Mouse (Mus musculus) lung, embryonic 15.5 days (tissue): ENCODE results near the gene Dennd1a. TPM values are rescaled to one million over a fixed set of nuclear protein-coding genes. Genes with fewer than 3 reads are reported as not detected.

Experiments used
- ATAC-seq: fragments of 200-750 bp; cut with Nextera tagmentation; 2 replicates; pipeline ENCODE4 v1.8.0; 2017; ENCODE audit warnings: moderate number of reproducible peaks, borderline replicate concordance; ENCODE audit not compliant: low FRiP score, low TSS enrichment; ENCODE audit errors: extremely low read depth
- H3K27ac ChIP-seq: fragments of 300-500 bp; sonication (generic); 2 replicates; pipeline ENCODE4 v1.5.1; 2015; ENCODE audit warnings: moderate library complexity, mild to moderate bottlenecking, inconsistent platforms
- H3K27me3 ChIP-seq: fragments of 300-500 bp; sonication (generic); 2 replicates; pipeline ENCODE4 v1.6.1; 2015; ENCODE audit warnings: inconsistent platforms
- H3K36me3 ChIP-seq: fragments of 300-500 bp; sonication (generic); 2 replicates; pipeline ENCODE4 v1.6.1; 2015; ENCODE audit warnings: inconsistent platforms
- H3K4me1 ChIP-seq: fragments of 300-500 bp; sonication (generic); 2 replicates; pipeline ENCODE4 v1.6.1; 2015; ENCODE audit warnings: inconsistent platforms
- H3K4me2 ChIP-seq: fragments of 300-500 bp; sonication (generic); 2 replicates; pipeline ENCODE4 v1.6.1; 2015; ENCODE audit warnings: inconsistent platforms, mild to moderate bottlenecking, moderate library complexity
- H3K4me3 ChIP-seq: fragments of 300-500 bp; sonication (generic); 2 replicates; pipeline ENCODE4 v1.5.1; 2015; ENCODE audit warnings: mild to moderate bottlenecking, inconsistent platforms
- H3K9ac ChIP-seq: fragments of 300-500 bp; sonication (generic); 2 replicates; pipeline ENCODE4 v1.6.1; 2015; ENCODE audit warnings: inconsistent platforms
- H3K9me3 ChIP-seq: fragments of 300-500 bp; sonication (generic); 2 replicates; pipeline ENCODE4 v1.6.1; 2016; ENCODE audit warnings: inconsistent platforms
- WGBS: fragments of 180-500 bp; shearing (Covaris S2); methylation state at CpG from one replicate; pipeline ENCODE4 v1.1.7; 2015; 5-methylcytosine and 5-hydroxymethylcytosine counted together
- polyA plus RNA-seq: library from polyadenylated mRNA; unstranded; fragments of >200 nt; fragmentation: Nextera tagmentation; extraction: Ambion mirVana; gene quantifications from 2 replicates; pipeline ENCODE4 v1.2.1, GENCODE M21; 2015

The Dennd1a gene
- polyA plus RNA-seq, 1 experiment from 2014 or later, result 12.0 TPM

DNA sequence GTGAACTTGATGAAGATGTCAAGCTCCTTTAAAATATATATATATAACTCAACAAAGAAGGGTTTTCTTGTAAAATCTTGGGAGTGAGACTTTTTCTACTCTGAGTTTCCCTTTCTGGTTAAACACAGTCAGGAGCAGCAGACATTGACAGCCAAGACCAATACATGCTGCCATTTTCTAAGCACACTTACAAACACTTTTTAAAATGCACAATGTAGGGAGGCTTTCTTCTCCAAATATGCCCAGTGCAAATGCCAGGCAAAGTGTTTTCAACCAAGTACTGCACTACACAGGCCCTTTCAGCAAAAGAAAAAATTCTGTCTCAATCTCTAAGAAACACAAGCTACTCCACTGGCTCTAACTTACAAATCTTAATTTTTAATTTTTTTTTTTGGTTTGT is 65.7 kb downstream of the Dennd1a start:
- Histone ChIP-seq H3K9ac (no peak overlapping the region), H3K36me3 (no peaks in the 10 kb centered on the region), H3K4me1 (no peaks in the 10 kb centered on the region), H3K27ac (no peak overlapping the region), H3K27me3 (no peaks in the 10 kb centered on the region), H3K4me2 (no peak overlapping the region), H3K4me3 (no peak overlapping the region), H3K9me3 (no peaks in the 10 kb centered on the region)
- no peak for ATAC-seq

GRCm38 (mm10) chr2:38220687-38221435 is 66.3 kb downstream of the Dennd1a start:
- Histone ChIP-seq H3K4me1 (no peaks in the 10 kb centered on the region), H3K4me2 (no peak overlapping the region), H3K4me3 (no peak overlapping the region), H3K9me3 (no peaks in the 10 kb centered on the region), H3K36me3 (no peaks in the 10 kb centered on the region), H3K27ac (no peak overlapping the region), H3K9ac (no peak overlapping the region), H3K27me3 (no peaks in the 10 kb centered on the region)
- no peak for ATAC-seq
- 34% methylated on average over 4 of the region's 4 CpGs for WGBS

GRCm38 (mm10) chr2:38219666-38220065 is 67.5 kb downstream of the Dennd1a start:
- WGBS, result 94% methylated on average over 2 of the region's 2 CpGs
- Histone ChIP-seq H3K4me2 (no peak overlapping the region), H3K27me3 (no peaks in the 10 kb centered on the region), H3K4me3 (no peak overlapping the region), H3K9me3 (no peaks in the 10 kb centered on the region), H3K4me1 (no peaks in the 10 kb centered on the region), H3K27ac (no peak overlapping the region), H3K36me3 (no peaks in the 10 kb centered on the region), H3K9ac (no peak overlapping the region)
- ATAC-seq, result no peak

DNA sequence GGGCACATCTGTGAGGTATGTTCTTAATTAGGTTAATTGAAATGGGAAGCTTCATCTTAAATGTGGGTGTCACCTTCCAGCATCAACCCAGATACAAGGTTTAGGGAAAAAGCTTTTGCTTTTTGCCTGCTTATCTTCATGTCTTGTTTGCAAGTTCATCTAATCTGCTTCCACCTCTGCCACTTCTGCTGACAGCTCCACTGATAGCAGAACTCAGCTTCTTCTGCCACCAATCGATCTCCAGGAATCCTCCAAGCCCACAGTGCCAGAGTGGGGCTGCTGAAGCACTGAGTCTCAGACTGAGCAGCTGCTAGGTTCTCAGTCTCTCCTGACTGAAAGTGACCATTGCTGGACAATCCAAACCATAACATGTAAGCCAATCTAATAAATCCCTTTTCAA is 74.1 kb downstream of the Dennd1a start:
- Histone ChIP-seq H3K4me3 (no peak overlapping the region), H3K4me2 (no peak overlapping the region), H3K9ac (no peak overlapping the region), H3K4me1 (no peaks in the 10 kb centered on the region), H3K27ac (no peak overlapping the region), H3K27me3 (no peaks in the 10 kb centered on the region), H3K36me3 (no peaks in the 10 kb centered on the region), H3K9me3 (no peaks in the 10 kb centered on the region)
- no peak for ATAC-seq
- WGBS, result 35% methylated on average over 1 of the region's 1 CpGs

DNA sequence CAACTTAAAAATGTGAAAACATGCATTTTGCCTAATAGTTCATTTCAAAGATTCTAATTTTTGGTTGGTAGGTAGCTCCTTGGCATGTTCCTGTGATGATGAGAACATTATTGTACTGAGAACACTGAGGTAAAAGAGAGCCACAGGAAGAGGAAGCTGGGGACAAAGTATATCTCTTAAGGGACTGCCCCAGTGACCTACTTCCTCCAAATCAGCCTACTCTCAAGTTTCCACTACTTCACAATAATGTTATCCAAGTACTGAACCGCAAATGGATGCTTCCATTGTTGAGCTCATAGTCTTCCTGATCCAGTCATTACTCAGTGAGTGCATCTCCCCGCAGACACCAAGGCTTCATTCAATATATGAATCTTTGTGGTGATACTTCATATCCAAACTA is 75.8 kb downstream of the Dennd1a start:
- 94% methylated on average over 2 of the region's 2 CpGs for WGBS
- no peak for ATAC-seq
- Histone ChIP-seq H3K36me3 (no peaks in the 10 kb centered on the region), H3K9me3 (no peaks in the 10 kb centered on the region), H3K9ac (no peak overlapping the region), H3K4me3 (no peak overlapping the region), H3K27ac (no peak overlapping the region), H3K4me1 (no peaks in the 10 kb centered on the region), H3K27me3 (no peaks in the 10 kb centered on the region), H3K4me2 (no peak overlapping the region)

- no peak overlapping the region for H3K9ac ChIP-seq
- no peaks in the 10 kb centered on the region for H3K36me3 ChIP-seq
- no peaks in the 10 kb centered on the region for H3K27me3 ChIP-seq
- 93% methylated on average over 1 of the region's 1 CpGs for WGBS
- H3K4me2 ChIP-seq, result no peak overlapping the region
- H3K4me1 ChIP-seq, result no peaks in the 10 kb centered on the region
- no peak for ATAC-seq
- no peak overlapping the region for H3K4me3 ChIP-seq
- H3K9me3 ChIP-seq, result no peaks in the 10 kb centered on the region
- H3K27ac ChIP-seq, result no peak overlapping the region
Measured at GRCm38 (mm10) chr2:38207752-38208151, 79.4 kb downstream of the Dennd1a start.

GRCm38 (mm10) chr2:38205281-38205680 is 81.9 kb downstream of the Dennd1a start:
- Histone ChIP-seq H3K9me3 (no peaks in the 10 kb centered on the region), H3K27ac (no peak overlapping the region), H3K36me3 (no peaks in the 10 kb centered on the region), H3K27me3 (no peaks in the 10 kb centered on the region), H3K9ac (no peak overlapping the region), H3K4me1 (no peaks in the 10 kb centered on the region), H3K4me2 (no peak overlapping the region), H3K4me3 (no peak overlapping the region)
- ATAC-seq, result no peak
- WGBS, result 45% methylated on average over 5 of the region's 5 CpGs

GRCm38 (mm10) chr2:38204696-38205095 is 82.5 kb downstream of the Dennd1a start:
- Histone ChIP-seq H3K36me3 (no peaks in the 10 kb centered on the region), H3K4me1 (no peaks in the 10 kb centered on the region), H3K4me3 (no peak overlapping the region), H3K9me3 (no peaks in the 10 kb centered on the region), H3K27ac (no peak overlapping the region), H3K9ac (no peak overlapping the region), H3K4me2 (no peak overlapping the region), H3K27me3 (no peaks in the 10 kb centered on the region)
- ATAC-seq, result no peak
- 76% methylated on average over 2 of the region's 2 CpGs for WGBS

- H3K36me3 ChIP-seq, result no peaks in the 10 kb centered on the region
Measured at GRCm38 (mm10) chr2:38198072-38198471, 89.1 kb downstream of the Dennd1a start.

GRCm38 (mm10) chr2:38196199-38197060 is 90.8 kb downstream of the Dennd1a start:
- Histone ChIP-seq H3K9ac (no peak overlapping the region), H3K9me3 (no peaks in the 10 kb centered on the region), H3K4me2 (peak overlapping the region; percentile 32), H3K27ac (0 out of 2 replicates have a peak overlapping the region, but pooled peaks have one; percentile 26), H3K36me3 (no peaks in the 10 kb centered on the region), H3K4me3 (no peak overlapping the region), H3K4me1 (peaks cover 10% of the 10 kb centered on the region; the same call in 1 of the 2 replicates), H3K27me3 (no peaks in the 10 kb centered on the region)
- no peak for ATAC-seq
- 24% methylated on average over 9 of the region's 9 CpGs for WGBS

More at GRCm38 (mm10) chr2:38198072-38198471, 89.1 kb downstream of the Dennd1a start:
- H3K4me2 ChIP-seq, result no peak overlapping the region
- peaks cover 10% of the 10 kb centered on the region; the same call in 1 of the 2 replicates for H3K4me1 ChIP-seq
- WGBS, result 64% methylated on average over 1 of the region's 1 CpGs
- H3K27me3 ChIP-seq, result no peaks in the 10 kb centered on the region
- no peak overlapping the region for H3K4me3 ChIP-seq
- H3K9ac ChIP-seq, result no peak overlapping the region
- H3K27ac ChIP-seq, result no peak overlapping the region
- H3K9me3 ChIP-seq, result no peaks in the 10 kb centered on the region
- no peak for ATAC-seq

- H3K4me1 ChIP-seq, result peaks cover 10% of the 10 kb centered on the region; the same call in 1 of the 2 replicates
- no peak overlapping the region for H3K4me2 ChIP-seq
- H3K9ac ChIP-seq, result no peak overlapping the region
- 97% methylated on average over 1 of the region's 1 CpGs for WGBS
- H3K36me3 ChIP-seq, result no peaks in the 10 kb centered on the region
- no peak overlapping the region for H3K4me3 ChIP-seq
- no peaks in the 10 kb centered on the region for H3K27me3 ChIP-seq
- H3K27ac ChIP-seq, result no peak overlapping the region
- ATAC-seq, result no peak
- H3K9me3 ChIP-seq, result no peaks in the 10 kb centered on the region
Measured at GRCm38 (mm10) chr2:38192007-38192406, 95.2 kb downstream of the Dennd1a start.

DNA sequence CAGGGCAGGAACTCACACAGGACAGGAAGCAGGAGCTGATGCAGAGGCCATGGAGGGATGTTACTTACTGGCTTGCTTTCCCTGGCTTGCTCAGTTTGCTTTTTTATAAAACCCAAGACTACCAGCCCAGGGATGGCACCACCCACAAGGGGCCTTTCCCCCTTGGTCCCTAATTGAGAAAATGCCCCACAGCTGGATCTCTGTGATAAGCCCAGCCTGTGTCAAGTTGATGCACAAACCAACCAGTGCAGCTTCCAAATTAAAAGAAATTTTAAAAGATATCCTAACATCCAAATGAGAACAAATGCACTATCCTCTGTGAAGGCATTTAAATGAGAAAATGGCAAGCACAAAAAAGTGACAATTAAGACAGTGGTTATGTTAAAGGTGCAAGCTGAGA is 95.6 kb downstream of the Dennd1a start:
- Histone ChIP-seq H3K4me2 (no peak overlapping the region), H3K9me3 (no peaks in the 10 kb centered on the region), H3K9ac (no peak overlapping the region), H3K4me1 (peaks cover 6% of the 10 kb centered on the region; the same call in 1 of the 2 replicates), H3K27ac (no peak overlapping the region), H3K27me3 (no peaks in the 10 kb centered on the region), H3K36me3 (no peaks in the 10 kb centered on the region), H3K4me3 (no peak overlapping the region)
- ATAC-seq, result no peak
